Mouse (Mus musculus): ENCODE results near the gene Ccdc63. TPM values are rescaled to one million over a fixed set of nuclear protein-coding genes. Genes with fewer than 3 reads are reported as not detected.
A peak's percentile ranks its signal among the peaks of the same experiment; 100 is the strongest.

Ccdc63 gene
- polyA plus RNA-seq, 1 experiment: not detected

DNA sequence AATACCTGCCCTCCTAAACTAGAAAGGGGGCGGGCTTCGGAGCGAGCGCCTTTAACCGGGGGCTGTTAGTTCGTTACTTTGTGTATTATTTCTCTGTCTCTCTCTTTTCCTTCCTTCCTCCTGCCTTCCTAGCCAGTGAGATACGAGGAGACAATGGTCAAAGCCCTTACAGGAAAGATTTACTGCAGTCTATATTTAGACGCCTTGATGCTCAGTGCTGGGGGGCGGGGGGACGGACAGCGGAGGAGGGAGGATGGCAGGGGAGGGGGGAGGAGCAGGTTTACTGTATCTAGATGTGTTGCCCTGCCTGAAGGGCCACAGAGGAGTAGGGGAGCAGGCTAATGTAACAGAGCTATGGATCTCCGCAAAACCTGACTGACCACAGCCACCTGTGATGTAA, 78.1 kb downstream of the Ccdc63 start:
- Histone ChIP-seq H3ac (ENCODE audit: control insufficient read depth, insufficient read length, low read depth) (no peak overlapping the region), H3K79me3 (ENCODE audit: low read depth) (no peaks in the 10 kb centered on the region), H3K4me3 (ENCODE audit: insufficient read depth, poor library complexity, severe bottlenecking) (no peak overlapping the region), H3K27me3 (ENCODE audit: control insufficient read depth, insufficient read depth, insufficient read length) (peaks cover 42% of the 10 kb centered on the region), H3K36me3 (ENCODE audit: control insufficient read depth, insufficient read depth) (no peaks in the 10 kb centered on the region), H3K79me2 (ENCODE audit: control insufficient read depth, insufficient read depth) (no peaks in the 10 kb centered on the region)
- TF ChIP-seq CEBPB (IDR thresholded peaks at IDR 0.05; ENCODE audit: low read depth): no peak
- no peak for TF ChIP-seq MYOG (IDR thresholded peaks at IDR 0.05; ENCODE audit: control insufficient read depth, extremely low read depth, insufficient read length)
- no peak for TF ChIP-seq MAX (IDR thresholded peaks at IDR 0.05)
- TF ChIP-seq CTCF (IDR thresholded peaks at IDR 0.05; ENCODE audit: control insufficient read depth, insufficient read depth, insufficient read length): no peak
- TF ChIP-seq MYOD1 (IDR thresholded peaks at IDR 0.05; ENCODE audit: control insufficient read depth, insufficient read length, low read depth): no peak
- TF ChIP-seq FOSL1 (IDR thresholded peaks at IDR 0.05; ENCODE audit: insufficient read depth, low read length, poor library complexity, severe bottlenecking): no peak
- no peak for TF ChIP-seq USF1 (IDR thresholded peaks at IDR 0.05; ENCODE audit: low read depth)

DNA sequence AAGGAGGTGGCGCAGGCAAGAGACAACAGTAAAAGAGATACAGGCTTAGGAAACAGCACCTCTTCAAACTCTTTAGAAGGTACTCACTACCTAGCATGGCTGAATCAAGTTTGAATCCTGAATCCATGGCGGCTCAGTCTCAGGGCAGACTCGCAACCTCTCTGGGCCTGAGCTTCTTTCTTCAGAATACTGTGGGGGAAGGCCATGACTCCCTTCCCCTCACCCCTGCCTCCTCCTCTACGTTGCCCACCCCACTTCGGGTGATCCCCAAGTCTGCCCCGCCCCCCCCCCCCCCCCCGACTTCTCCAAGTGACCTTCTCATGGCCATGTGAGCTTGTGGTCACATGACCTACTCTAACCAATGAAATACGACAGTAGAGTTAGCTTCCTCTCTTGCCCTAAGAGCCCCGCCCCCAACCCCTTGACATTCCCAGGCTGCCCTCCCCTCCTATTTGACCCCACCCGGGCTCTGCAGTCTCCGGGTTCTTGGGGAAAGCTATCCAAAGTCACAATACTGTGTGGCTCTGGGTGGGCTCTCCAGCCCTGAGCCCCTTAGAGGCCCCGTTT, 79.8 kb downstream of the Ccdc63 start:
- H3K4me3 ChIP-seq (ENCODE audit: insufficient read depth, poor library complexity, severe bottlenecking): no peak overlapping the region
- H3K79me3 ChIP-seq (ENCODE audit: low read depth): no peaks in the 10 kb centered on the region
- H3K27me3 ChIP-seq (ENCODE audit: control insufficient read depth, insufficient read depth, insufficient read length): peaks cover 40% of the 10 kb centered on the region
- no peaks in the 10 kb centered on the region for H3K79me2 ChIP-seq (ENCODE audit: control insufficient read depth, insufficient read depth)
- TF ChIP-seq MYOD1 (IDR thresholded peaks at IDR 0.05; ENCODE audit: control insufficient read depth, insufficient read length, low read depth) (no peak), CEBPB (IDR thresholded peaks at IDR 0.05; ENCODE audit: low read depth) (no peak), MYOG (IDR thresholded peaks at IDR 0.05; ENCODE audit: control insufficient read depth, extremely low read depth, insufficient read length) (no peak), USF1 (IDR thresholded peaks at IDR 0.05; ENCODE audit: low read depth) (no peak), FOSL1 (IDR thresholded peaks at IDR 0.05; ENCODE audit: insufficient read depth, low read length, poor library complexity, severe bottlenecking) (no peak), MAX (IDR thresholded peaks at IDR 0.05) (no peak), CTCF (IDR thresholded peaks at IDR 0.05; ENCODE audit: control insufficient read depth, insufficient read depth, insufficient read length) (no peak)
- no peaks in the 10 kb centered on the region for H3K36me3 ChIP-seq (ENCODE audit: control insufficient read depth, insufficient read depth)
- H3ac ChIP-seq (ENCODE audit: control insufficient read depth, insufficient read length, low read depth): no peak overlapping the region

DNA sequence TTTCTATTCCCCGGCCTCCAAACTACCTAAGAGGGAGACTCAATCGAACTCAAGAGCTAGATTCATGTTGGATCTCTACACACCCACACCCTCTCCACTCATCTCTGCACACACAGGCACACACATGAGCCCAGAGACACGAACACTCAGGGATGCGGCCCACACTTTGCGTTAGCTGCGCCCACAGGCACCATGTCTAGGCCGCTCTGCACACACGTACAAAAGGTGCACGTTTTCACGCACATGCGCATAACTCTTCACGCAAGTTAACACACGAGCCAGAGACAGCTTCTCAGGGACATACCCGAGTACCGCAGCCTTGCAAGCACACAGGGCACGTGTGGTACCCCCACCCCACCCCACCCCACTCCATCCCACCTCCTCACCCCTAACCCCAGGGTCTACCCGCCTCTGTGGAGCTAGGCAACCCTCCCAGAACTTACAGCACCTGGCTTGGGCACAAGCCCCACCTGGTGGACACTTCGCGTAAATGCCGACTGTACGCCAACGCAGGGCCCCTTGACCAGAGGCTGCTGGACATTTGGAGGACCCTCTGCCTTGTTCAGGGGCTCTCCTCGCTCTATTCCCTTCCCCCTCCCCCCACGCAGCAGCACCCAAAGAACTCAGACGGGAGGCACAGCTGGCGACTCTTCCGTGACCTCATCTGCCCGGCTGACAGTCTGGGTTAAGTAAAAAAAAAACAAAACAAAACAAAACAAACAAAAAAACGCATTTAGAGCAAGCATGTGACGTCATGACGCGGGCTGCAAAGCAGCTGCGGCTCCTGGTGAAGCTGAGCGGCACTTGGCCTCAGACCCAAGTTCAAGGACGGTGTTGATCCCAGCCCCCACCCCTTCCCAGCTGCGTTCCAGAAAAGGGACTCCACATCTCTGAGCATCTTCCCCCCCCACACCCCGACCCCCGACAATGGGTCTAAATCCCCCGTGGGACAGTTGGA, 81.3 kb downstream of the Ccdc63 start:
- no peaks in the 10 kb centered on the region for H3K79me2 ChIP-seq (ENCODE audit: control insufficient read depth, insufficient read depth)
- no peak overlapping the region for H3ac ChIP-seq (ENCODE audit: control insufficient read depth, insufficient read length, low read depth)
- no peak overlapping the region for H3K4me3 ChIP-seq (ENCODE audit: insufficient read depth, poor library complexity, severe bottlenecking)
- H3K27me3 ChIP-seq (ENCODE audit: control insufficient read depth, insufficient read depth, insufficient read length): peaks cover 49% of the 10 kb centered on the region
- no peaks in the 10 kb centered on the region for H3K36me3 ChIP-seq (ENCODE audit: control insufficient read depth, insufficient read depth)
- no peak for TF ChIP-seq CEBPB (IDR thresholded peaks at IDR 0.05; ENCODE audit: low read depth)
- peak; percentile 80 for TF ChIP-seq CTCF (IDR thresholded peaks at IDR 0.05; ENCODE audit: control insufficient read depth, insufficient read depth, insufficient read length)
- no peaks in the 10 kb centered on the region for H3K79me3 ChIP-seq (ENCODE audit: low read depth)

Other genes starting within 250 kb of the Ccdc63 start
- 0.08 TPM for gene Cux2, start 90.7 kb downstream of the Ccdc63 start, polyA plus RNA-seq (2012; fragmentation: generic; extraction: Trizol)
- not detected for gene Myl2, start 39.9 kb downstream of the Ccdc63 start, polyA plus RNA-seq (2012; fragmentation: generic; extraction: Trizol)
- 183 TPM for gene Ppp1cc, start 17.5 kb upstream of the Ccdc63 start, polyA plus RNA-seq (2012; fragmentation: generic; extraction: Trizol)
- 0.02 TPM for gene Hvcn1, start 66.0 kb upstream of the Ccdc63 start, polyA plus RNA-seq (2012; fragmentation: generic; extraction: Trizol)
- gene Tctn1, start 123.6 kb upstream of the Ccdc63 start, polyA plus RNA-seq (2012; fragmentation: generic; extraction: Trizol): 2.6 TPM
- gene Pptc7, start 143.5 kb upstream of the Ccdc63 start, polyA plus RNA-seq (2012; fragmentation: generic; extraction: Trizol): 6.3 TPM
- gene Rad9b, start 213.4 kb upstream of the Ccdc63 start, polyA plus RNA-seq (2012; fragmentation: generic; extraction: Trizol): 0.73 TPM
- gene Vps29, start 213.5 kb upstream of the Ccdc63 start, polyA plus RNA-seq (2012; fragmentation: generic; extraction: Trizol): 148 TPM
- gene Gpn3, start 231.1 kb upstream of the Ccdc63 start, polyA plus RNA-seq (2012; fragmentation: generic; extraction: Trizol): 35.9 TPM
- gene Fam216a, start 231.5 kb upstream of the Ccdc63 start, polyA plus RNA-seq (2012; fragmentation: generic; extraction: Trizol): 49.5 TPM